Mouse (Mus musculus) limb, embryonic 15.5 days (tissue): ENCODE results near the gene Selenow. TPM values are rescaled to one million over a fixed set of nuclear protein-coding genes. Genes with fewer than 3 reads are reported as not detected.
A peak's percentile ranks its signal among the peaks of the same experiment; 100 is the strongest.

Experiments
- ATAC-seq: fragments of 200-750 bp; cut with Nextera tagmentation; 2 replicates; pipeline ENCODE4 v1.8.0; 2017; ENCODE audit warnings: low read depth, moderate TSS enrichment; ENCODE audit not compliant: insufficient number of reproducible peaks, low FRiP score, low TSS enrichment
- H3K27ac ChIP-seq: fragments of 300-500 bp; sonication (generic); 2 replicates; pipeline ENCODE4 v1.5.1; 2015; ENCODE audit warnings: moderate library complexity, mild to moderate bottlenecking, inconsistent platforms
- H3K27me3 ChIP-seq: fragments of 300-500 bp; sonication (generic); 2 replicates; pipeline ENCODE4 v1.6.1; 2015; ENCODE audit warnings: inconsistent platforms
- H3K36me3 ChIP-seq: fragments of 300-500 bp; sonication (generic); 2 replicates; pipeline ENCODE4 v1.6.1; 2015; ENCODE audit warnings: inconsistent platforms
- H3K4me1 ChIP-seq: fragments of 300-500 bp; sonication (generic); 2 replicates; pipeline ENCODE4 v1.6.1; 2015; ENCODE audit warnings: inconsistent platforms
- H3K4me2 ChIP-seq: fragments of 300-500 bp; sonication (generic); 2 replicates; pipeline ENCODE4 v1.6.1; 2015; ENCODE audit warnings: mild to moderate bottlenecking, inconsistent platforms
- H3K4me3 ChIP-seq: fragments of 300-500 bp; sonication (generic); 2 replicates; pipeline ENCODE4 v1.5.1; 2015; ENCODE audit warnings: mild to moderate bottlenecking, inconsistent platforms
- H3K9ac ChIP-seq: fragments of 300-500 bp; sonication (generic); 2 replicates; pipeline ENCODE4 v1.6.1; 2015; ENCODE audit warnings: inconsistent platforms
- H3K9me3 ChIP-seq: fragments of 300-500 bp; sonication (generic); 2 replicates; pipeline ENCODE4 v1.6.1; 2016; ENCODE audit warnings: inconsistent platforms
- WGBS: fragments of 180-500 bp; shearing (Covaris S2); methylation state at CpG from one replicate; pipeline ENCODE4 v1.1.7; 2015; 5-methylcytosine and 5-hydroxymethylcytosine counted together
- polyA plus RNA-seq: library from polyadenylated mRNA; unstranded; fragments of >200 nt; fragmentation: Nextera tagmentation; extraction: Ambion mirVana; gene quantifications from 2 replicates; pipeline ENCODE4 v1.2.1, GENCODE M21; 2015

The Selenow gene
- polyA plus RNA-seq, 1 experiment from 2014 or later = 889 TPM

GRCm38 (mm10) chr7:15944311-15944710 is 22.1 kb upstream of the Selenow start:
- H3K27ac ChIP-seq = 0 out of 2 replicates have a peak overlapping the region, but pooled peaks have one; percentile 54
- ATAC-seq = no peak
- H3K4me2 ChIP-seq = peak overlapping the region; percentile 70; the same call in 1 of the 2 replicates
- WGBS = 73% methylated on average over 1 of the region's 1 CpGs
- H3K4me1 ChIP-seq = peaks cover 38% of the 10 kb centered on the region
- H3K27me3 ChIP-seq = no peaks in the 10 kb centered on the region
- H3K9ac ChIP-seq = no peak overlapping the region
- H3K4me3 ChIP-seq = peak overlapping the region; percentile 78
- peaks cover 53% of the 10 kb centered on the region for H3K36me3 ChIP-seq
- H3K9me3 ChIP-seq = no peaks in the 10 kb centered on the region

- Histone ChIP-seq H3K4me1 (peaks cover 3% of the 10 kb centered on the region; the same call in 1 of the 2 replicates), H3K27me3 (no peaks in the 10 kb centered on the region), H3K36me3 (peaks cover 76% of the 10 kb centered on the region), H3K9ac (no peak overlapping the region), H3K27ac (no peak overlapping the region), H3K4me2 (no peak overlapping the region), H3K4me3 (no peak overlapping the region), H3K9me3 (no peaks in the 10 kb centered on the region)
- no peak for ATAC-seq
- 95% methylated on average over 3 of the region's 3 CpGs for WGBS
Measured at GRCm38 (mm10) chr7:15938621-15939020, 16.4 kb upstream of the Selenow start.

- ATAC-seq = no peak
- 82% methylated on average over 5 of the region's 5 CpGs for WGBS
- no peaks in the 10 kb centered on the region for H3K9me3 ChIP-seq
Measured at GRCm38 (mm10) chr7:15937491-15937890, 15.3 kb upstream of the Selenow start.

GRCm38 (mm10) chr7:15933437-15934359 is 11.5 kb upstream of the Selenow start:
- 46% methylated on average over 16 of the region's 16 CpGs for WGBS
- 0 out of 2 replicates have a peak, but pooled peaks have one; percentile 23 for ATAC-seq
- Histone ChIP-seq H3K9ac (no peak overlapping the region), H3K4me3 (no peak overlapping the region), H3K36me3 (peaks cover 26% of the 10 kb centered on the region), H3K9me3 (no peaks in the 10 kb centered on the region), H3K4me1 (no peaks in the 10 kb centered on the region; the same call in 1 of the 2 replicates), H3K4me2 (no peak overlapping the region), H3K27me3 (no peaks in the 10 kb centered on the region), H3K27ac (peak overlapping the region; percentile 39)

More at GRCm38 (mm10) chr7:15937491-15937890, 15.3 kb upstream of the Selenow start:
- H3K27me3 ChIP-seq = no peaks in the 10 kb centered on the region
- peaks cover 64% of the 10 kb centered on the region for H3K36me3 ChIP-seq
- H3K4me1 ChIP-seq = no peaks in the 10 kb centered on the region; the same call in 1 of the 2 replicates
- H3K4me3 ChIP-seq = no peak overlapping the region
- H3K4me2 ChIP-seq = no peak overlapping the region
- no peak overlapping the region for H3K27ac ChIP-seq
- no peak overlapping the region for H3K9ac ChIP-seq

- H3K4me1 ChIP-seq = no peaks in the 10 kb centered on the region; the same call in 1 of the 2 replicates
- no peak for ATAC-seq
- 65% methylated on average over 3 of the region's 3 CpGs for WGBS
Measured at GRCm38 (mm10) chr7:15931635-15932034, 9.4 kb upstream of the Selenow start.

GRCm38 (mm10) chr7:15930543-15930942 is 8.3 kb upstream of the Selenow start:
- Histone ChIP-seq H3K27ac (no peak overlapping the region), H3K4me1 (no peaks in the 10 kb centered on the region; the same call in 1 of the 2 replicates), H3K36me3 (no peaks in the 10 kb centered on the region), H3K27me3 (no peaks in the 10 kb centered on the region), H3K4me3 (no peak overlapping the region), H3K9ac (no peak overlapping the region), H3K4me2 (no peak overlapping the region), H3K9me3 (no peaks in the 10 kb centered on the region)
- 60% methylated on average over 2 of the region's 2 CpGs for WGBS
- ATAC-seq = no peak

More at GRCm38 (mm10) chr7:15931635-15932034, 9.4 kb upstream of the Selenow start:
- H3K9ac ChIP-seq = no peak overlapping the region
- H3K4me2 ChIP-seq = no peak overlapping the region
- H3K27ac ChIP-seq = no peak overlapping the region
- no peaks in the 10 kb centered on the region for H3K27me3 ChIP-seq
- no peaks in the 10 kb centered on the region for H3K9me3 ChIP-seq
- no peak overlapping the region for H3K4me3 ChIP-seq
- peaks cover 6% of the 10 kb centered on the region; the same call in 1 of the 2 replicates for H3K36me3 ChIP-seq

GRCm38 (mm10) chr7:15929910-15930309 is 7.7 kb upstream of the Selenow start:
- H3K9ac ChIP-seq = no peak overlapping the region
- no peaks in the 10 kb centered on the region; the same call in 1 of the 2 replicates for H3K4me1 ChIP-seq
- ATAC-seq = no peak
- WGBS = 42% methylated on average over 4 of the region's 4 CpGs
- no peak overlapping the region for H3K4me2 ChIP-seq
- no peaks in the 10 kb centered on the region for H3K36me3 ChIP-seq
- H3K27me3 ChIP-seq = no peaks in the 10 kb centered on the region
- H3K27ac ChIP-seq = no peak overlapping the region
- no peaks in the 10 kb centered on the region for H3K9me3 ChIP-seq
- H3K4me3 ChIP-seq = no peak overlapping the region

- peak; percentile 36; the same call in 1 of the 2 replicates for ATAC-seq
- peak overlapping the region; percentile 73 for H3K4me2 ChIP-seq
- peaks cover 25% of the 10 kb centered on the region for H3K4me1 ChIP-seq
- WGBS = 0% methylated on average over 10 of the region's 10 CpGs
- peak overlapping the region; percentile 95 for H3K27ac ChIP-seq
- peak overlapping the region; percentile 63 for H3K4me3 ChIP-seq
- H3K27me3 ChIP-seq = no peaks in the 10 kb centered on the region
- peak overlapping the region; percentile 65 for H3K9ac ChIP-seq
- H3K36me3 ChIP-seq = peaks cover 32% of the 10 kb centered on the region
- H3K9me3 ChIP-seq = no peaks in the 10 kb centered on the region
Measured at GRCm38 (mm10) chr7:15921796-15922195, 406 bp downstream of the Selenow start.

- Histone ChIP-seq H3K9ac (peak overlapping the region; percentile 65; the same call in 1 of the 2 replicates), H3K9me3 (no peaks in the 10 kb centered on the region), H3K27ac (no peak overlapping the region), H3K4me1 (peaks cover 25% of the 10 kb centered on the region), H3K36me3 (peaks cover 35% of the 10 kb centered on the region), H3K4me3 (peak overlapping the region; percentile 63), H3K4me2 (peak overlapping the region; percentile 73), H3K27me3 (no peaks in the 10 kb centered on the region)
- 77% methylated on average over 6 of the region's 6 CpGs for WGBS
- no peak for ATAC-seq
Measured at GRCm38 (mm10) chr7:15920645-15921190, 1.5 kb downstream of the Selenow start.

- Histone ChIP-seq H3K27ac (no peak overlapping the region), H3K27me3 (no peaks in the 10 kb centered on the region), H3K36me3 (peaks cover 35% of the 10 kb centered on the region), H3K9me3 (no peaks in the 10 kb centered on the region), H3K4me3 (no peak overlapping the region), H3K4me2 (0 out of 2 replicates have a peak overlapping the region, but pooled peaks have one; percentile 73), H3K9ac (no peak overlapping the region), H3K4me1 (peaks cover 25% of the 10 kb centered on the region)
- no peak for ATAC-seq
- WGBS = 93% methylated on average over 9 of the region's 9 CpGs
Measured at GRCm38 (mm10) chr7:15919947-15920346, 2.3 kb downstream of the Selenow start.

GRCm38 (mm10) chr7:15918371-15918770 is 3.8 kb downstream of the Selenow start:
- Histone ChIP-seq H3K9ac (no peak overlapping the region), H3K9me3 (no peaks in the 10 kb centered on the region), H3K36me3 (peaks cover 35% of the 10 kb centered on the region), H3K4me1 (peaks cover 25% of the 10 kb centered on the region), H3K4me3 (no peak overlapping the region), H3K4me2 (no peak overlapping the region), H3K27ac (no peak overlapping the region), H3K27me3 (no peaks in the 10 kb centered on the region)
- ATAC-seq = no peak

- H3K4me2 ChIP-seq = no peak overlapping the region
- peaks cover 18% of the 10 kb centered on the region for H3K4me1 ChIP-seq
- 73% methylated on average over 4 of the region's 4 CpGs for WGBS
- no peaks in the 10 kb centered on the region for H3K9me3 ChIP-seq
- no peak overlapping the region for H3K9ac ChIP-seq
- H3K36me3 ChIP-seq = peaks cover 35% of the 10 kb centered on the region
- no peak overlapping the region for H3K4me3 ChIP-seq
- H3K27me3 ChIP-seq = no peaks in the 10 kb centered on the region
- no peak for ATAC-seq
- no peak overlapping the region for H3K27ac ChIP-seq
Measured at GRCm38 (mm10) chr7:15916996-15917395, 5.2 kb downstream of the Selenow start.
